Mouse (Mus musculus): ENCODE results near the gene Tcerg1l. TPM values are rescaled to one million over a fixed set of nuclear protein-coding genes. Genes with fewer than 3 reads are reported as not detected.

The Tcerg1l gene
- total RNA-seq, 2 experiments from 2014 or later, result 9.8 to 14.5 TPM

GRCm38 (mm10) chr7:138237708-138238225 is 159.8 kb downstream of the Tcerg1l start:
- DNase-seq (ENCODE audit: low spot score in 2 of 2), result no peak

GRCm38 (mm10) chr7:138224252-138224651 is 173.3 kb downstream of the Tcerg1l start:
- no peak for DNase-seq (ENCODE audit: low spot score in 2 of 2)

DNA sequence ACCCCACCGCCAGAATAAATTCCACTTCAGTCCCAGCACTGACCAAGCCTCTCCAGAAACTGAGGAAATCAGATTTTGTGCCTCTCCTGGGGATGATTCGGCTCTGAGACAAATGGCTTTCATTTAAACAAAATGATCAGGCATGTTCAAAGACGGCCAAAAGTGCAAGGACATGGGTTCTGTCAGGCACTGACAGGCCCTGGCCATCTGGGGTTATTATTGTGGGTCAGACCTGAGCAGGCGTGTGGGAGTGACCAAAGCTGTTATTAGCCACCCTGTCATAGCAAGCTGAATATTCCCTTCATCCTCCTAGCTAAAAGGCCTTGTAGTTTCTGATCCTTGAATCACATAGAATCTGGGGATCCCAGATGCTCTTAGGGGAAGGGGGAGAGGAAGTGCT is 174.6 kb downstream of the Tcerg1l start:
- no peak for DNase-seq (ENCODE audit: low spot score in 2 of 2)

GRCm38 (mm10) chr7:138217556-138218098 is 179.9 kb downstream of the Tcerg1l start:
- no peak for DNase-seq (ENCODE audit: low spot score in 2 of 2)

DNA sequence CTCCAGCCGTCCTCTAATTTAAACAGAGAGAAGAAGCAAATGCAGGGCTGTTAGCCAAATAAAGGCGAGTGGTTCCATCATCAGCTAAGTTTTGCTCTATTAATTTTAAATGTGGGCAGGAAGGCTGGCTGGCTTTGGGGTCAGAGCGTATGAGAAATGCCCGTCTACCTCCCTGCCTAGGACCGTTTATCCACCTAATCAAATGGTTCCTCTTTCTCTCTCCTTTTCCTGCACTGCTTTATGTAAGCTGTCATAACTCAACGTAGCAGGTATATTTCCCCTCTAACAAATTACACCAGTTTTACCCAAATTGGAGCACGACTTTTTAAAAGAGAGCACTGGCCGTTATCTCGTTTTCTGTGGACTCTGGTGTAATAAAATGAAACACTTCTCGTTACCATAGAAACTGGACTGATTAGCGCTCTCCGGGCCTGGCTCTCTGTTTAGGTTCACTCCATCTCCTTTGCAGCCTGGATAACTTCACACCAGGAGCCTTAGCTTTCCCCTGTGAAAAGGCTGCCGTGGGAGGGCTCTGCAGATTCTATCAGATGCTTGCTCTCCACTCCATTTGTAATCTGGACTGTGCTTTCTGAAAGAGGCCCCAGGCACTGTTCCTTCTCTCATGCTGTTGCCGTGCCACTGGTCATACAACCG is 182.2 kb downstream of the Tcerg1l start:
- DNase-seq (ENCODE audit: low spot score in 2 of 2), result peak in 1 of 2 experiments; percentile 18

DNA sequence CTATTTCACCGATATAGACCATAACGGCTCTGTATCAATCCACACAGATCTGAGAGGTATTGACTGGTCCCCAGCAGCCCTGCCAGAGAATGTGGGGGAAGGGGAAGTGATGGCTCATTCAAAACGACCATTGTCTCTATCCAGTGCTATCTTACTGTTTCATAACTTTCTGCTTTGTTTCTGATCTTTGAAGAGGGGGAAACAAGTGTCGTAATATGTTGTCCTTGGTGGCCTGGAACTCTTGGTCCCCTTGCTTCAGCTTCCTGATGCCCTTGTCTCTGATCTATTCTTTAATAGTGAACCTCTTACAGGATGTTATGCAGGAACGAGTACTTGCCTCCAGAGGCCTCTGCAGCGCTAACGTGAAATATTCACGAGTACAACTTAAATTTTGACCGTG is 182.8 kb downstream of the Tcerg1l start:
- DNase-seq (ENCODE audit: low spot score in 2 of 2), result no peak

DNA sequence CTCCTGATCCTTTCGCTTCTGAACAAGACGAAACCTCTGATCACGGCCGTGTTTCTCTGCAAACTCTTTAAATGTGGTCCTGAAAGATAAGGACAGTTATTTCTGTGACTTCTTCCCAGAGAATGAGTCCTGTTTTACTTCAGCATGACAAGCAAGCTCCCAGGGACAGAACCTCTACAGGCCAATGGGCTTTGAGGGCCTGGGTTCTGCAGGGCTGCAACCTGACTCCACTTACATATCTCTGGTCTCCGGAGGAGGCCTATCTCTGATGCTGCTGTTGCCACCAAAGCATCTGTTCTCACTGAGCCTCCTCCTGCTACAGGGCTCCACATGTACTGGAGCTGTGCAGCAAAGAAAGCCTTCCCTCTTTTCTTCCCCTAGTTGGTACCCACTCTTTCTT is 187.8 kb downstream of the Tcerg1l start:
- no peak for DNase-seq (ENCODE audit: low spot score in 2 of 2)

GRCm38 (mm10) chr7:138205124-138205523 is 192.4 kb downstream of the Tcerg1l start:
- DNase-seq (ENCODE audit: low spot score in 2 of 2), result no peak

DNA sequence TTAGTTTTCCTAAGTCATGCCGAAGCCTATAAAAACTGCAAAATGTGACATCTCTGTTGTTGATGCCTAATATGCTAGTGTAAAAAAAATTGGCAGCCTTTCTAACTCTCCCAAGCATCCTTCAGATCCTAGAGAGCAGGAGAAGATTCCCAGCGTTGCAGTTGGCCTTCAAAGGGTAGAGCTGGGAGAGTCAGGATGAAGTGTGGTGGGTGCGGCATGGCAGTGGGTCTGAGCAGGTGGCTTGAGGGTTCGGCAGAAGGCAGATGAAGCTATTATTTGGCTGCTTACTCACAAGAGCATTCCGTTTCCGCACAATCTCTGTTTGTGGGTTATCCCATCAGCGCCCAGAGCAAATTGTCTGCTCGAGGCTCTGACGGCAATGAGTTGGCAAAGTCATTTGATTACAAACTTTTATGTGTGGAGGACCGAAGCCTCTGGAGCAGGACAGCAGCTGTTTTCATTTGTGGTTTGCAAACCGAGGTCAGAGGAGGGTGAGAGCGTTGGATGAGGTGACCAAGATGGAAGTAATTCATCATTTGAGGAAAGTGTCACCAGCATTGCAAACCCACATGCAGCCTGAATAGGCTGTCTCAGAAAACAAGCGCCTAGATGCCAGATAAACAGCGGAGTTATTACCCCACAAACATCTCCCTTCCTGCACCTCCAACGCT is 195.2 kb downstream of the Tcerg1l start:
- peak in 1 of 2 experiments; percentile 15 for DNase-seq (ENCODE audit: low spot score in 2 of 2)

- peak in 1 of 2 experiments; percentile 7 for DNase-seq (ENCODE audit: low spot score in 2 of 2)
These were observed 198.0 kb downstream of the Tcerg1l start for GRCm38 (mm10) chr7:138199333-138200058.

DNA sequence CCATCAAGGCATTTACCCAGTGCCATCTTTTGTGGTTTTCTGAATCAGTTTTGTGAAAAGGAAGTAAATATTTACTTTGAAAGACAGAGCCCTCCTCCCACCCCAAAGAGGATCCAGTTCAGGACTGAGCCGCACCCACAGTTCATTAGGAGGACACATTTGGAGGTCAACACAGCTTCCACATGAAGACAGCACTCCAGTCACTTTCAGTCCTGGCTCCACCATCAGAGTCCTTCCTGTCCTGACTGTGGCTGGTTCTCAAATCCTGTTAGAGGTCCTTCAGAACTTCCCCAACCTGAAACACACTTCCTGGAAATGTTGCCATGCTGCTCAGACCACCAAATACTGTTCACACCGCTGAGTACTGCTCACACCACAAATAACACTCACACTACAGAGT is 201.4 kb downstream of the Tcerg1l start:
- no peak for DNase-seq (ENCODE audit: low spot score in 2 of 2)

GRCm38 (mm10) chr7:138184197-138184596 is 213.3 kb downstream of the Tcerg1l start:
- no peak for DNase-seq (ENCODE audit: low spot score in 2 of 2)

DNA sequence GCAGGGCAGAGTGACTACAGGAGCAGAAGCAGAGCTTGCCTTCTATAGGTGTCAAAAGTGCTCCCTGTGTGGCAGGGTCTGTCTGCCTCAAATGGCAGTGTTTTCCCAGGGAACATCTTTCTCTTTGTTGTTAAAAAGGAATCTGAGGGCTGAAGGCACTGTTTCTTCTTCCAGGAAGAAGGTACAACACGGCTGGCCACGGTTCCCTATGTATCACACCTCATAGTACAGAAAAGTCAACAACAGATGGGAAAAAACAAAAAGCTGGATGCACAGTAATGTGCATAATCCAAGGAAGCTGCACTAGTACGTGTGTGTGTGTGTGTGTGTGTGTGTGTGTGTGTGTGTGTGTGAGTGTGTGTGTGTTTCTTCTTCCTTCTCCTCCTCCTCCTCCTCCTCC is 215.3 kb downstream of the Tcerg1l start:
- peak in 1 of 2 experiments; percentile 6 for DNase-seq (ENCODE audit: low spot score in 2 of 2)

- DNase-seq (ENCODE audit: low spot score in 2 of 2), result no peak
These were observed 218.9 kb downstream of the Tcerg1l start for GRCm38 (mm10) chr7:138178617-138179016.

DNA sequence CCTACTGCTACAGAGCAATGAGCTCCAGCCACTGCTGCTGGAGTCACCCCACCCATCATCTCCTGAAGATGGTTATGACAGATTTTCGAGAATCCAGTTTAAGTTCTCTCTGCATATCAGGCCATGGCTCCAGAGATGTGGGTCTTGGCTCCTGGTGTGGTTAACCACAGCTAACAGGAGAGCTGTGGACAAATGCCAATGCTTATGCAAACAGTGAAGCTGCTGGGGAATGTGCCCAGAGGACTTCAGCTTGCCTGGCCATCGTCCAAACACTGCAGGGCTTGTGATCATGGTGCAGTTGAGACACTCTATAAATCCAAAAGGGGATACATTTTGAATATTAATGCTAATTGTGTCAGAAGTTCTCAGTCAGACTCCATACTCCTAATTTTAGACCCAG is 221.5 kb downstream of the Tcerg1l start:
- DNase-seq (ENCODE audit: low spot score in 2 of 2), result peak in 1 of 2 experiments; percentile 44

DNA sequence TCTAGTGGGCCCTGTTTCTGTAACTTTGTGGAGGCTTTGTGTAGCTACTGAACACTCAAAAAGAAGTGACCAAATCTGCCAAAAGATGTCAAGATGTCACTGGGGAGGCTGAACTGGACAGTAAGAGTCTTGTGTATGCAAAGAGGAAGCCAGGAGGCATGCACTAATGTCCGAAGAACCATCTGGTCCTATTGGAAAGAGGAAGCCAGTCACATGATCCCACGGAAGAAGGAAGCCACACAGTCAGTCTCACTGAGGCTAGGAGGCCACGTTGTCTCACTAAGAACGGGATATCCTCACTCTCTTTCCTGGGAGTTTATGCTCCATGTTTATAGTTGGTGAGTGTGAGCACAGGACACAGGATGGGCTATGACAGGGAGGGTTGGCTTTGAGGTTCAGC is 227.1 kb downstream of the Tcerg1l start:
- no peak for DNase-seq (ENCODE audit: low spot score in 2 of 2)
